Mouse (Mus musculus): Measurements from ENCODE around the gene Tatdn2. TPM values are rescaled to one million over a fixed set of nuclear protein-coding genes. Genes with fewer than 3 reads are reported as not detected.
"Not testable (repeated sequence)": the region's sequence is repeated elsewhere in the genome, so short reads cannot be mapped to it uniquely, and the experiment has no call there.

Tatdn2 gene
- polyA plus RNA-seq, 1 experiment, result 29.0 TPM

DNA sequence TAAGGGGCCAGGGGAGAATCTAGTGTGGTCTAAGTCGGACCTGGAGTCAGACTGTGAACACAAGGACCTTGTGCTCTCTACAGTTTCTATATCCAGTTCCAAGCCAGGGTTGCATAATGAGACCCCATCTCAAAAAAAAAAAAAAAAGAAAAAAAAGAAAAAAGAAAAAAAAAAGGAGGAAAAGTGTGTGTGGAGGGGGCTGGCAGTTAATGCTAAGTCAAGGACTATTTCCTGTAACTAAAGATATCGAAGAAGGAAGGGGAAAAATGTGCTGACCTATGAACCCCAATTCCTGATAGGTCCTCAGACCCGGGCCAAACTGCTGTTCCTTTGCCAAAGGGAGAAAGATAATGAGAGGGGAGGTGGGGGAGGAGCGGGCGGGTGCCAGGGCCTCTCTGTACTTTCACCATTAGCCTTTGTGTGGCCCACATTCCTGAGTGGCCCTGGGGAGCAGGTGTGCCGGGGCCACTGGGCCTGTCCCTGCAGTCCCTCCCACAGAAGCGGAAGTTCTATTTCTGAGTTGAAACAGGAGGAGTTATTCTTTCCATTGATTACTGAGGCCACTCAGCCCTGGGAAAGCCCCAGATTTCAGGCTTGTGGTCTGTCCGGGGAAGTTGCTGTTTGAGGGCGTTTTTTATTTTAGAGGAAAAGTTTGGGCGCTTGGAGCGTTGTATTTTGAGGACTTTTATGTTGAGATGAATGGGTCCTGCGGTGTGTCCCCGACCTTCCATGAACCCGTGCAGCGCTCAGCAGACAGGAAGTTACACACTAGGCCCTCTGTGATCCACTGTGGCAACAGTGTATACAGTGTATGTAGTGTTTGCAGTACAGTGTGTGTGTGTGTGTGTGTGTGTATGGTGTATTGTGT, 28.3 kb upstream of the Tatdn2 start:
- WGBS, result 15% methylated on average over 15 of the region's 15 CpGs
- no peak for DNase-seq (ENCODE audit: low read depth, low spot score)

DNA sequence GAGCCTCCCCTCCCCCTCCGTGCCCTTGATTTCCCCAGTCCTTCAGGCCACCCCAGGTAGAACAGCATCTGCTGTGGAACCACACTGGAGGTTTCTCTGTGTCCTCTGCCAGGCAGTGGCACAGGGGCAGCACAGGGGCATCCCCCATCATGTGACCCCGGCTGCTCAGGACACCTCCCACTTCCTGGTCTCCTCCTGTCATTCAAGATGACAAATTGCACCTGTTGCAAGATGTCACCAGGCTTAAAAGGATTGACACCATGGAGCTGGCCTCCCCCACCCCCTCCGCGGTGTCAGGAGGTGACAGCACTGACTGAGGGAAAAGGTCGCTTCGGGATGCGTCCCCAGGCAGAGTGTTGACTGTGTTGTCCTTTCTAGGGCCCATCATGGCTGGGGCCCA, 27.0 kb upstream of the Tatdn2 start:
- WGBS, result 71% methylated on average over 7 of the region's 7 CpGs
- no peak for DNase-seq (ENCODE audit: low read depth, low spot score)

DNA sequence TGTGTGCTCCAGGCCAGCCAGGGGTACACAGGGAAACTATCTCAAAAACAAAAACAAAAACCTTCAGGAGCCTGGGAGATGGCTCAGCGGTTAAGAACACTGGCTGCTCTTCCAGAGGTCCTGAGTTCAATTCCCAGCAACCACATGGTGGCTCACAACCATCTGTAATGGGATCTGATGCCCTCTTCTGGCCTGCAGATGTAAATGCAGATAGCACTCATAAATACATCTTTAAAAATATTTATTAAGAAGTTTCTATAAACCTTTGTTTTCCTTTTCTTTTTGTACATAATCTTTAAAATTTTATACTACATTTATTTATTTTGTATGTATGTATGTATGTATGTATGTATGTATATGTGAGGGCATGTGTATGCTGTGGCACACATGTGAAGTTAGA, 24.8 kb upstream of the Tatdn2 start:
- not testable (repeated sequence) for DNase-seq (ENCODE audit: low read depth, low spot score)
- WGBS, result 97% methylated on average over 1 of the region's 1 CpGs

DNA sequence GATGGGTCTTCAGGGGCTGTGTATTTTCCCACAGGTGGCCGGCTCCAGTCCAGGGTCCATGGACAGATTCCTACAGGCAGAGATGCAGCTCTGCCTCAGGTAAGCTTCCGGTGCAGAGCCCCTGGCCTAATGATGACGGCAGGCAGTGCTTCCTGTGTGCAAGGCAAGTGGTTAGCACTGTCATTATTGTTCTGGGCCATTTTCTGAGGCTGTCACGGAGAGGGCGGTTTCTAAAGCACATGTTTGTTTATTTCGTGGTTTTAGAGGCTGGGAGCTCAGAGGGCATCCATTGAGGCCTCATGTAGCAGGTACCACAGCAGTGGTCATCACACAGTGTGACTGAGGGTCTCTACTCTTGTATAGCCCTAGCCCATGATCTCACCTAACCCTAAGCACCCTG, 23.9 kb upstream of the Tatdn2 start:
- DNase-seq (ENCODE audit: low read depth, low spot score), result no peak
- WGBS, result 85% methylated on average over 6 of the region's 6 CpGs

DNA sequence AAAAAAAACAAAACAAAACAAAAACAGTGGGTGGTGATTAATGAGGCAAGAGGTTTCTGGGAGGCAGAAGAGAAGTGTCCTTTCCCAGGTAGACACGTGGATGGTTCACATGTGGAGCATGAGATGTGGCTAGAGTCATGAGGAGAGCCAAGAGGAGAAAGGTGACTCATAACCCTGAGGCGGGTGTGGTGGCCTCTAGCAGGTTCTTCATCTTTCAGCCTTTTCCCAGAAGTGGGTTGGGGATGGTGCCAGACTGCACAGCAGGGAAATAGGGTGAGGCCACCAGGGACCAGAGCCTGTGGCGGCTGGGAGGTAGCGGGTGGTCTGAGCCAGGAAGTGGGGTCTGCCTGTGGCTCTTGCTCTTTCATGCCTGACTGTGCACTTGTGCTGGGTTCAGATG, 21.6 kb upstream of the Tatdn2 start:
- 44% methylated on average over 4 of the region's 4 CpGs for WGBS
- DNase-seq (ENCODE audit: low read depth, low spot score), result no peak

DNA sequence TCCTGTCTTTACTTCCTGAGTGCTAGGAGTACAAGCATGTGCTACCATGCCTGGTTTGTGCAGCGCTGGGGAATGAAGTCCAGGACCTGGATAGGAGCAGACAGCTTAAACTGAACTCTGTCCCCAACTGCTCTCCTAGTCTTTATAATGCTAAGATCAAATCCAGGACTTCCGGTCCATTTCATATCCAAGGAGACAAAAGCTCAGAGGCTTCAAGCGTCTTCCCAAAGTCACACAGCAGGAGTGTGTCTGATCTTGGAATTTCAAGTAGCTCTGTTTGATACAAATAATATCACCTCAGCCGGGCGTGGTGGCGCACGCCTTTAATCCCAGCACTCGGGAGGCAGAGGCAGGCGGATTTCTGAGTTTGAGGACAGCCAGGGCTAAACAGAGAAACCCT, 20.9 kb upstream of the Tatdn2 start:
- 96% methylated on average over 9 of the region's 9 CpGs for WGBS
- no peak for DNase-seq (ENCODE audit: low read depth, low spot score)

DNA sequence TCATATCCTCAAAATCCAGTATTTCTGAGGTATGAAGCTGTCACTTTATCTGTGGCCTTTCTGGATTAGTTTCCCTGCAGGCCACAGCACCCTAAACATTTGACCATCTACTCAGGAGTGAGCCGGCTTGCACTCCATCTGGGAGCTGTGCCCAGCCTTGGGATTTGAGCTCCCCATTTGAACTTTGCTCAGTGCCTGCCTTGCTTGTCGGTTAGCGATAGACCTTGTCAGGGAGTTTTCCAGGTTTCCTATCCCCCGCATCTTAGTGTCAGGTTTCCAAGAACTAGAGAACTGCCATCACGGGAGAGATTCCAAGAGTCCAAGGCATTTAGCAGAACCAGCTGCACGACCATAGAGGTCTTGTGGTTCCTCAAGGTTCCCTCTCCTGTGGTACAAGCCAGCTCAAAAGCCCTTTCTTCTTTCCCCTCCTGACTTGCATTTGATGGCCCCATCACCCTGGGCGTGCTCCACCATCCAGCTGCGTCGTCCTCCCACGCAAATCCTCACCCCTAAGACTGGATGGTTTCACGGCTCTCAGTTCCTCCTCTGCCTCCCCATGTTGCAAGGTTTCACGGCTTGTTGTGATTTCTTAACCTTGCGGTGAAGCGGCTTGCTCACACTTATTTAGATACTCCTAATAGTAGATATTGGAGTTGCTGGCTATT, 19.6 kb upstream of the Tatdn2 start:
- no peak for DNase-seq (ENCODE audit: low read depth, low spot score)
- WGBS, result 67% methylated on average over 14 of the region's 14 CpGs

DNA sequence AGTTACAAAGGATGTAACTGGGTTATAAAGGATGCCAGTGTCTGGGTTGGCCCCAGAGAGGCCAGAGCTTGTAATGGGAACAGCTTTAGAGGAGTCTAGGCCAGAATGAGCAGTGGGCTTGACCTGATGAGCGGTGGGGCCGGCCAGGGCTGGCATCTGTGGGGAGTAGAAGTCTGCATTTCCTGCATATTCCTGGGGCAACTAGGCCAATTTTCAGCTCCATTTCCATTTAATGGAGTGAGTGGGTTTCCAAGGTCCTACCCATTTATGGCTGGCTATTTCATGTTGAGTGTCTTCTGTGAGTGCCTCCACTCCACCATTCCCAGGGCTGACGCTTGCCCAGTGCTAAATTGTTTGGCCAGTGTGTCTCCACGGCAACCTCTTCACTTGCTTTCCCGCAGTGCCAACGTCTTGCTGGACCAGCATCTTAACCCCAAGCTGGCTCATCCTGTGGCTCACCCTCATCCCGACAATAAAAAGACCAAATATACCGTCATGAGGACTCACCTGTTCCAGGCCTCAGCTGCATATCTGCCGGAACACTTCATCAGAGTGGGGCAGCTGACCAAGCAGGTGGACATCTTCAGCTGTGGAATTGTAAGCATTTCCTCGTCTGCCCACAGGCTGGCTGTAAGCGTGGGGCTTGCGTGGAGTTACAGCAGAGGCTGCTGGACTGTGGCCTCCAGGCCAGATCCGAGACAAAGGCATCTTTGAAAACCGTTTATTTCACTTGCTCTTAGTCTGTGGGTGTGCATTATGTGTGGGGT, 18.4 kb upstream of the Tatdn2 start:
- whole genome bisulfite sequencing, result 85% methylated on average over 14 of the region's 14 CpGs
- no peak for DNase-seq (ENCODE audit: low read depth, low spot score)

DNA sequence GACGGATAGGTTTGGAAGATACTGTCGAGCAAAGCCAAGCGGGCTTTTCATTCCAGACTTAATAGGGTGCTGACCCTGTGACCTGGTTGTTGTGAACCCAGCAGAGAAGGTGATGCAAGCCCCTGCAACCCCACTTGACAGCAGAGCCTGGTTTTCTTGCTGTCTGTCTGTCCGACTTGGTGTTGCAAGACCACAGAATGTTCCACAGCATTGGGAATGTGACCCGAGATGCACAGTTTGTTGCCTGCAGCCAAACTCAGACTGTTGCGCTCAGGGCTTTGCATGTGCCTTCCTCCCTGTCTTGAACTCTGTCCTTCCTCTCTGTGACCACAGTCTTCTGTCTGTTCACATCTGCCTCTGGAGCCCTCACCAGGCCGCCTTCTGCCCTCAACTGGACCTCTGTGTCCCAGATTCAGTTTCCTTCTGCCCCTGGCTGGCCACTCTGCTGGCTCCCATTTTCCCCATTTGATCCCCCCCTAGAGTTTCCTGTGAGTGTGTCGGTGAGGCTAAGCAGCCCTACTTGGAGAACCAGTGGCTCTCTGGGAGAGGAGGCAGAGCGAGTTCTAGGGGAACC, 16.8 kb upstream of the Tatdn2 start:
- 88% methylated on average over 9 of the region's 9 CpGs for WGBS
- no peak for DNase-seq (ENCODE audit: low read depth, low spot score)

DNA sequence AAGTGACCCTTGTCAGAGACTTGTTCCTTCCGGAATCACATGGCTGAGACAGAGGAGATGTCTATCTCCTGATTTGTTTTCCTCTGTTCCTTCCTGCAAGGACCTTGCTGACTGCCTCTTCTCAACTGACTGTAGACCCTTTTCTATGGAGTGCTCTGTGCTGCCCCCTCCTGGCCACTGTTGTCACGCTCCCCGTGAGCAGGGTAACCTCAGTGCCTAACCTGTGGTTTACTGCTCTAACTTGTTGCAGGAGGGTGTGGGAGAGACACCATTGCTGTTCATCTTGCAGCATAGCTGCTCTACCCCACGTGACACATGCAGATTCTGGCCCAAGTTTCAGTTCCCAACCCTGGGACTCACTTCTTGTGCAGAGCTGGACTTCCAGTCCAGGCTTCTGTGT, 15.6 kb upstream of the Tatdn2 start:
- 15% methylated on average over 4 of the region's 4 CpGs for WGBS
- no peak for DNase-seq (ENCODE audit: low read depth, low spot score)

DNA sequence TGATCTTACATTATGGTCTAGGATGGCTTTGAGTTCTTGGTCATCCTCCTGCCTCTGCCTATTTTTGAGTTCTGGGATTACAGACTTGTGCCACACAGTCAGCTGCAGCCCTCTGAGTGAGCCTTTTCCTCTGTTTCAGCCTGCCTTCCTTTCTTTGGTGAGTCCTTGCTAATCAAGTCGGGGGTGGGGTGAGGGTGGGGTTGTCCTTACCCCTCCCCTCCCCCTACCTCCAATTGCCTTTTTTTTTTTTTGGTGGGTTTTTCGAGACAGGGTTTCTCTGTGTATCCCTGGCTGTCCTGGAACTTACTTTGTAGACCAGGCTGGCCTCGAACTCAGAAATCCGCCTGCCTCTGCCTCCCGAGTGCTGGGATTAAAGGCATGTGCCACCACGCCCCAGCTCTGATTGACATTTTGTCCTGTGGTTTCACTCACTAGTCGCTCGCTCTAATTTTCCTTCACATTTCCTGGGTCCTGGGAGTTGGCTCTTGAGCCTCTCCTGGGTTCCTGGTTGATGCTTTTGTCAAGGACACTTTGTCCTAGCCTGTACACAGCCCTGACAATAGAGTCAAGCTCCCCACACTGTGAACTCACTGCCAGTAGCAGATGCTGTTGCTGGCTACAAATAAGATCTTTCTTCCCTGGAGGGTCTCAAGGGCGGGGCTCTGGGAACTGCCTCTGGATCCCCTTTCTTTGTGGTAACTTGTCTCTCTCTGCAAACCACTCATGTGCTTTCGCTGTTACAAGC, 13.6 kb upstream of the Tatdn2 start:
- WGBS, result 88% methylated on average over 10 of the region's 10 CpGs
- DNase-seq (ENCODE audit: low read depth, low spot score), result no peak

DNA sequence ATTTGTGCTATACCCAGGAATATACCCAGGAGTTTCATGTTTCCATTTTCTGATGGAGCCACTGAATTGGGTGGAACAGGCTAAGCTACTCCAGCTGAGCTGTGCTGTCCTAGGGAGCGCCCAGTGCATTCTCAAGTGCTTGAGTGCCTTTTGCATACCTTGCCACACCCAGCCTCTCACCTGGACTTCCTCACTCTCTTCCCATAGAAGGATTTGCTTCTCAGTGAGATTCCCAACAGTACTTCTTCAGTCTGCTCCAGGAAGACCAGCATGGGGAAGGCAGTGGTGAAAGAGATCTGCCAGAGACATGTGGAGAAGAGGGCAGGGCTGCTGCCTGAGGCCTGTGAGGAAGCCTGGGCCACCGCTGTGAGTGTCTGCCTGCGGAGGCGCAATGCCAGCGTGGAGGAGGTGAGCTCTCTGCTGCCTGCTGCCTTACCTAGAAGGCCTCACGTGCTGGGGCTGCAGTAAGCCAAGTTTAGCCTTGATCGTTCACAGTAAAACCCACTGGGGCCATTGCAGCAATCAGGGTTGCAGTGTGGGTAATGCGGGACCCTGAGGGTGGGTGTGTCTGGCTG, 10.2 kb upstream of the Tatdn2 start:
- DNase-seq (ENCODE audit: low read depth, low spot score), result no peak
- WGBS, result 35% methylated on average over 8 of the region's 8 CpGs

DNA sequence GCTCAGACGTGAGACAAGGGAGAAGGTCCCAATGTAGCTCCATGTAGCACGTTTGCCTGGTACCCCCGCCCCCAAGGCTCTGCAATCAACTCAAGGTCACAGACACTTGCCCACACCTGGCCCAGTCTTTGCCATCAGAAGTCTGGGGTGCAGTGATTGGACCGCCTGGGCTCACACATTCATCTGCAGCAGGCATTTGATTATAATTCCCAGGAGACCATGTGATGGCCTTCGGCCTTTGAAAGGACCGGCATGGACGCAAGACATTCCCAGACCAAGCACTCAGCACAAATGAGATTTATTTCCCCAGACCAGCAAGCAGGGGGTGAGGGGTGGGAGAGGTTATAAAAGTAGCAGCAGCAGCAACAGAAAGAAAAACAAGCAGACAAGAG, 6.8 kb upstream of the Tatdn2 start:
- no peak for DNase-seq (ENCODE audit: low read depth, low spot score)
- 17% methylated on average over 7 of the region's 7 CpGs for WGBS

DNA sequence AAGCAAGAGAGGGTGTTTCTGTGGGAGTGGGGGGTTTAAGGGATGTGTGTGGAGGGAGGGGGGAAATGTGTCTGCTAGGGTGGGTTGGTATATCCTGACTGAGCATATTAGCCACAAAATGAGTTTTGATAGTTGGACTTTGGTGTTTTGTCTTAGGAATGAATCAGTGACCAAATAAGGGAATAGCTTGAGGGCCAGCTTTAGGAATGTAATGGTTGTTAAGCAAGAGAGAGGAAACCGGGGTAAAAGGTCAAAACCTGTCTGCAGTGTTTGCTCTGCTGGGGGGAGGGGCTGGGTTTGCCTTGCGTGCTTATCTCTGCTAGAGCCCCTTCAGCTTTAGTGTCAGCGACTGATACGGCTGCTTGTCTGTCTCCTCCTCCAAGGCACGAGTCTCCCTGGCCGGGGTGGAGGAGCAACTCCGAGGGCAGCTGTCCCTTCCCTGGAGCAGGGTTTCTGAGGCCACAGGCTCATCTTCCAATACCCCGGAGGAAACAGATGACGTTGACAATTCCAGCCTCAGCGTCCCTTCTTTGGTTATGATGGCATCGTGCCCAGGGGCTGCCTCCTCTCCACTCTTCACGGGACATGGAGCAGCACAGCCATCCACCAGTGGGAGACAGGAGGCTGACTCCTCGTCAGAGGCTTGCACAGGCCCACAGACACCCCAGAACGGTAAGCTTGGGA, 6.3 kb upstream of the Tatdn2 start:
- no peak for DNase-seq (ENCODE audit: low read depth, low spot score)
- 7% methylated on average over 14 of the region's 14 CpGs for WGBS

DNA sequence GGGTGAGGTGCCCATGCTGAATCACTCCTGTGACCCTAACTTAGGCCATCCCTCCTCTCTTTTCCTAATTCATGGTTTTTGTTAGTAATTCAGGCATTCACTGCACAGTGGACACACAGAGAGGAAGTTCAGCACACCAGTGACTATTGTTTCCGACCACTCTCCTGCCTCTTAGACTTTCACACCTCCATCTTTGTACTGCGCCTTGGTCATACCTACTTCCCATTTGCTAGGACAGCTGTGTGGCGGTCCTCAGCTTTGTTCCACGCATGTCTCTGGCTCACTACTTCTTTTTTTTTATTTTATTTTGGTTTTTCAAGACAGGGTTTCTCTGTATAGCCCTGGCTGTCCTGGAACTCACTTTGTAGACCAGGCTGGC, 5.8 kb upstream of the Tatdn2 start:
- WGBS, result 78% methylated on average over 4 of the region's 4 CpGs
- no peak for DNase-seq (ENCODE audit: low read depth, low spot score)

DNA sequence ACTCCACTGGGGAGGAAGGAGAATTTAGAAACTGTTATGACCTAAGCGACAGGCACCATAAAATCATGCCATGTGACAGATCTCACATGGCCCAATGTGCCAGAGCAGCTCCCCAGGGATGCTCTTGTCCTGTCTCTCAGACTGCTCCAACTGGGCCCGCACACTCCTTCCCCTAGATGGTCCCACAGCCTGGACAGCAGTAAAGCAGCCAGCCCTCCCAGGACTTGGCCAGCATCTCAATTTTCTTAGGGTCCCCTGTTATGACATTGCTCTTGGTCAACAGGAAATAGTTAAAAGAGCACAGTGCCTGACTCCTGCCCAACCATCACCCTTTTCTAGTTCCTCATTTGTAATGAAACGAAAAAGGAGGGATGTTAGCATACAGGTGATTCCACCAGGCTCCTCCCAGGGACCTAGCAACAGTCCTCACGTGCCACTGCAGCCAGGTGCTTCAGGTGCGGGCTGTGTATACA, 4.2 kb upstream of the Tatdn2 start:
- 54% methylated on average over 5 of the region's 5 CpGs for WGBS
- no peak for DNase-seq (ENCODE audit: low read depth, low spot score)

DNA sequence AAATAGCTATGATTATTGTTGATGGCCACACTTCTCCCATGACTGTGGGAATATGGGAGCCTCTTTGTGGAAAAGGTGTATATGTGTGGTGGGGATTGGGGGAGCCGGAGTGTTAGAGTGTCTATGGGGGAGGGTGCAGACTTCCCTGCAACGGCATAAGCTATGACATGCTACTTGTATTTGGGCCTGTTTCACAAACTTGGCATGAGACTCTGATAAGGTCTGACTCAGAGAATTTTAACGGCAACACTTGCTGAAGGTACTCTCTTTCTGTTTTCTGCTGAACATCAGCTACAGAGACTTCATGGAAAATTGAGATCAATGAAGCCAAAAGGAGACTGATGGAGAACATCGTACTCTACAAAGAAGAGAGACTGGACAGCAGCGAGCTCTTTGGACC, 3.5 kb upstream of the Tatdn2 start:
- DNase-seq (ENCODE audit: low read depth, low spot score), result no peak
- WGBS, result 84% methylated on average over 5 of the region's 5 CpGs

DNA sequence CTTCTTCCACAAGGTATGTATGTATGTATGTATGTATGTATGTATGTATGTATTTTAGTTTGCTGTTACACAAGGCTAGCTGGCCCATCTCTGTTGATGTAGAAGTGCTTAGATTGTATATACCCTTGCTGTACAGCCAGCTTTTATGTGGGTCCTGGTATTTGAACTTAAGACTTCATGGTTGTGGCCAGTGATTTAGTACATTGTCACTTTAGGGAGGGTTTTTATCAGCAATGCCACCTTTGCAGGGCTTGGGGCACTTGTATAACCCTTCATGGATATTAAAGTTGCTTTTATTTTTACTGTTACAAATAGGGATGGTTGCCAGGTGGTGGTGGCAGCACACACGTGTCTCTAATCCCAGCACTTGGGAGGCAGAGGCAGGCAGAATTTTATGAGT, 1.6 kb upstream of the Tatdn2 start:
- 13% methylated on average over 1 of the region's 1 CpGs for WGBS
- DNase-seq (ENCODE audit: low read depth, low spot score), result no peak
